ENCODE assay signal across 18 mouse cellular contexts in the genomic region with DNA sequence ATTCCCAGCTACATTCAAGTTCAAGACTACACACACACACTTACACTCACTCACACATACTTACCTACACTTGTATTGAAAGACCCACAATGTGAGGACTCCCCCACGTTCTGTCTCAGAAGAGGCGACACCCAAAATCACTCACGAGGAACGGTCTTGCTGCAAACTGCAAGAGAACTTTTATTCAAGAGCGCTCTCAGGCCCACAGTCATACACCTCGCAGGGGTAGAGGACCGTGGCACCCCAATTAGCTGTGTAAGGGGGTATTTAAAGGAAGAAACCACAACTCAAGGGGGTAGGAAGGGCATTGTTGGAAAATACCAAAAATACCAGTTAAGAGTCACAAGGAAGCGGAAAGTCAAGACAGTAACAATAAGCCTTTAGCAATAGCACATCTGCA.
"Had no signal": no experiment of that assay in that cellular context is flagged by ENCODE, and none has a peak within 500 bp of the region (broad histone marks: within the 10 kb centered on the region; RNA-seq: fewer than 3 reads in every experiment).

No protein-coding gene starts in this region.

- H3K9ac ChIP-seq: lung, embryonic 14.5 days; midbrain, embryonic 12.5 days; neural tube, embryonic 13.5 days; neural tube, embryonic 15.5 days had no signal

- H3K36me3 ChIP-seq: midbrain, embryonic 10.5 days; midbrain, embryonic 12.5 days; neural tube, embryonic 13.5 days; neural tube, embryonic 15.5 days had no signal

- H3K9me3 ChIP-seq: neural tube, embryonic 13.5 days; neural tube, embryonic 15.5 days had no signal

- H3K27ac ChIP-seq: midbrain, embryonic 10.5 days; midbrain, embryonic 12.5 days; neural tube, embryonic 13.5 days; neural tube, embryonic 15.5 days had no signal

- ATAC-seq: midbrain, embryonic 16.5 days had no signal

- DNase-seq: lung, embryonic 14.5 days; lung, postnatal 10 days; lung, postnatal 4 days; midbrain, embryonic 14.5 days; retina, postnatal 1 day; right cerebral cortex, adult 18-20 months; right cerebral cortex, postnatal 25 days; right cerebral cortex, postnatal 4 days; spleen, adult 18-20 months; thymus, adult 18-20 months; thymus, postnatal 14 days; thymus, postnatal 36 days had no signal

- H3K4me3 ChIP-seq: midbrain, embryonic 10.5 days; midbrain, embryonic 12.5 days; myocyte; neural tube, embryonic 13.5 days; neural tube, embryonic 15.5 days had no signal
